Mouse (Mus musculus) gastrocnemius, postnatal 10 days (tissue): ENCODE measurements around the gene Klhl26. TPM values are rescaled to one million over a fixed set of nuclear protein-coding genes. Genes with fewer than 3 reads are reported as not detected.

Experiments used
- DNase-seq: peaks from one replicate; pipeline ENCODE4 v3.0.0; 2021; ENCODE audit warnings: mixed read lengths
- total RNA-seq, 2 experiments: library from RNA; stranded (reverse); gene quantifications; 2 replicates each; pipeline ENCODE4 v1.2.3; 2021

The Klhl26 gene
- total RNA-seq, 2 experiments from 2014 or later, result 6.3 to 7.4 TPM

- no peak for DNase-seq
These were observed 4.9 kb downstream of the Klhl26 start for GRCm38 (mm10) chr8:70471856-70472255.

- DNase-seq, result no peak
These were observed 6.8 kb downstream of the Klhl26 start for GRCm38 (mm10) chr8:70469938-70470337.

GRCm38 (mm10) chr8:70469295-70469916 lies 7.4 kb downstream of the Klhl26 start:
- no peak for DNase-seq

- DNase-seq, result no peak
These were observed 8.0 kb downstream of the Klhl26 start for GRCm38 (mm10) chr8:70468733-70469132.

GRCm38 (mm10) chr8:70467907-70468306 lies 8.9 kb downstream of the Klhl26 start:
- no peak for DNase-seq

GRCm38 (mm10) chr8:70467229-70467725 lies 9.5 kb downstream of the Klhl26 start:
- DNase-seq, result no peak

- peak; percentile 66 for DNase-seq
These were observed 10.0 kb downstream of the Klhl26 start for GRCm38 (mm10) chr8:70466771-70467170.

- DNase-seq, result no peak
These were observed 10.5 kb downstream of the Klhl26 start for GRCm38 (mm10) chr8:70466305-70466704.

- no peak for DNase-seq
These were observed 11.1 kb downstream of the Klhl26 start for GRCm38 (mm10) chr8:70465701-70466100.

- DNase-seq, result no peak
These were observed 12.6 kb downstream of the Klhl26 start for GRCm38 (mm10) chr8:70464162-70464561.

GRCm38 (mm10) chr8:70463306-70463705 lies 13.5 kb downstream of the Klhl26 start:
- DNase-seq, result no peak

- DNase-seq, result no peak
These were observed 14.3 kb downstream of the Klhl26 start for GRCm38 (mm10) chr8:70462516-70462813.

- no peak for DNase-seq
These were observed 14.8 kb downstream of the Klhl26 start for GRCm38 (mm10) chr8:70461765-70462515.

GRCm38 (mm10) chr8:70460606-70461005 lies 16.2 kb downstream of the Klhl26 start:
- no peak for DNase-seq

GRCm38 (mm10) chr8:70460199-70460598 lies 16.6 kb downstream of the Klhl26 start:
- DNase-seq, result no peak

GRCm38 (mm10) chr8:70459636-70460035 lies 17.1 kb downstream of the Klhl26 start:
- no peak for DNase-seq

GRCm38 (mm10) chr8:70458462-70458861 lies 18.3 kb downstream of the Klhl26 start:
- no peak for DNase-seq

- DNase-seq, result no peak
These were observed 18.9 kb downstream of the Klhl26 start for GRCm38 (mm10) chr8:70457882-70458281.

- no peak for DNase-seq
These were observed 19.8 kb downstream of the Klhl26 start for GRCm38 (mm10) chr8:70456996-70457395.

- DNase-seq, result no peak
These were observed 22.9 kb downstream of the Klhl26 start for GRCm38 (mm10) chr8:70453852-70454251.

- DNase-seq, result no peak
These were observed 24.4 kb downstream of the Klhl26 start for GRCm38 (mm10) chr8:70452196-70452966.

- DNase-seq, result peak; percentile 58
These were observed 28.9 kb downstream of the Klhl26 start for GRCm38 (mm10) chr8:70447639-70448420.
